Mouse (Mus musculus): ENCODE measurements around the gene Rapgef4. TPM values are rescaled to one million over a fixed set of nuclear protein-coding genes. Genes with fewer than 3 reads are reported as not detected.
A peak's percentile ranks its signal among the peaks of the same experiment; 100 is the strongest.

Rapgef4 gene
- total RNA-seq, 1 experiment from 2014 or later, result 214 TPM

DNA sequence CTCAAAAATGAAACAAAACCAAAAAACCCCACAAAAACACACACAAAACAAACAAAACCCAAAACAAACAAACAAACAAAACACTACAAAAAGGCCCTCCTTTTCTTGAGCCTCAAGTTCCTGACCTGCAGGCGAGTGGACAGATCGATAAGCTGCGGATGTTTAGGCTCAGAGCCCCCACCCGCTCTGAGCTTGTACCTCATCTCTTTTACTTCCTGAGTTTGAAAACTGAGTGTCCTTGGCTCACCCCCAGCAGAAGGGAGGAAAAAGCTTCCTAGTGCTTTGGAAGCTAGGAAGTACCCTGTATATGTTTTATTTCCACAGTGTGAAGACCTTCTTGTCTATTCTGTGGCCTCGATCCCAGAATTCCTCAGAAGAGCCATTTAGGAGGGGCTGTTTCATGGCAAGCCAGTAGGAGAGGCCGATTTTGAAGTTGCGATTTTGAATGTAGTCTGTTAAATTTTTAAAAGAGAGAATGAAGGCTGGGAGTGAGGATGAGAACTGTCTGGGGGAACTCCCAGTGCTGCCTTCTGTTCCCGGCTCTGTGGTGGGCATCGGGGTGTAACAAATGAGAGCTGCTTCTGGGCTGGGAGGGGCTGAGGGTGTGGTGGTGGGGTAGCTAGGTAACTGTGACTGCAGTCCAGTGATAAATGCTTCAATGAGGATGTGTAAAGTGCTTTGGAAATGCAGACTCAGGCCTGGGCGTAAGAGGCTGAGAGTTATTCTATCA is 2.0 kb downstream of the Rapgef4 start:
- no peak for DNase-seq

GRCm38 (mm10) chr2:71985730-71986129 is 4.7 kb downstream of the Rapgef4 start:
- DNase-seq, result no peak

GRCm38 (mm10) chr2:71986276-71986848 is 5.3 kb downstream of the Rapgef4 start:
- DNase-seq, result peak; percentile 22

DNA sequence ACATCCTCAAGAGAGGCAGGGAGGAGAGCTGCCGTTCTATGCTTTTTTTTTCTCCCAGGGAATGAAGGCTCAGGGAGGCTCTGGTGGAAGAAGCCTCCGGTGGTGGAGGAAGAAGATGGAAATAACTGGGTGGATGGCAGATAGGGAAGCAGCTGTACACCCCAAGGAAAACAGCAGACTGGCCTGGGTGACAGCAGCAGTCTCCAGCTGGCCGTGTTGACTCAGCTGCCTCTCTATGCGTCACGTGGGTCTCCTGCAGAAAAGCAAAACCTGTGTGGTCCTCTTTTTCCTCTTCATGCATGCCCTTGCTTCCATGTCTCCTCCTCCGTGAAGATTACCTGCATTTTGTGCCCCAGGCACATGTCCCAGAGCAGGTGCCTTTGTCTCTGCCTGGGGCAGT is 7.5 kb downstream of the Rapgef4 start:
- DNase-seq, result no peak

- no peak for DNase-seq
Observed at GRCm38 (mm10) chr2:71992129-71992528, 11.1 kb downstream of the Rapgef4 start.

- DNase-seq, result no peak
Observed at GRCm38 (mm10) chr2:71993729-71994423, 12.8 kb downstream of the Rapgef4 start.

GRCm38 (mm10) chr2:71998531-71998930 is 17.5 kb downstream of the Rapgef4 start:
- no peak for DNase-seq

GRCm38 (mm10) chr2:72000102-72000501 is 19.1 kb downstream of the Rapgef4 start:
- no peak for DNase-seq

GRCm38 (mm10) chr2:72002843-72003370 is 21.9 kb downstream of the Rapgef4 start:
- no peak for DNase-seq

DNA sequence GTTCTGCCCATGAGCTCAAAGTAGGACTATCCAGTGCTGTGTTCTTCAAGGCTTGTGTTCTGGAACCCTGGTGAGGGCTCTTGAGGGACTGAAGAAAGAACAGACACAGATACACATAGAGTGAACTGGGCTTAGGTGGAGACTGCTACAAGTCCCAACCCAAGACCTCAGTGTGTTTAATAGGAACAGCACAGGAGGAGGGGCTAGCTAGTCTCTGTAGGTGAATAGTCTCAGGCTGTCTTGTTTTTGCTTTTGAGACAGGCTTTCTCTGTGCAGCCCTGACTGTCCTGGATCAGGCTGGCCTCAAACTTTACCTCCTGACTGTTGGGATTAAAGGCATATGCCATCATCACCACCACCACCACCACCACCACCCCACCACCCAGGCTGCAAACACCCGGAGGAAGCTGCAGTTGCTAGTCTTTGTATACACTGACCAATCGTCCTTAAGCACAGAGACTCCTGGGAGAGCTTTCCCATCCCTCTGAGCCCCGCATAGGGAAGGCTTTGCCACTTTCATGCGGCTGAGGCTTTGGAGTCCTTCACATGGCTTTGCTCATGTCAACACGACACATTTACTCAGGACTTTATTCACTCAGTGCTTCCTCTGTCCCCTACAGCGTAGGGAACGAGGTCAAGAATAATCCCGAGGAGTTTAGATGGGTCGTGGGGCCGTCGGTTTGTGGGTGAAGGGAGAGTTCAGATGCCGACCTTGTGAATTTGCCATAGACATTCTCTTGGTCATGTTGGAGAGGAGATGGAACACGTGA is 22.9 kb downstream of the Rapgef4 start:
- DNase-seq, result no peak

GRCm38 (mm10) chr2:72005051-72005450 is 24.0 kb downstream of the Rapgef4 start:
- no peak for DNase-seq

DNA sequence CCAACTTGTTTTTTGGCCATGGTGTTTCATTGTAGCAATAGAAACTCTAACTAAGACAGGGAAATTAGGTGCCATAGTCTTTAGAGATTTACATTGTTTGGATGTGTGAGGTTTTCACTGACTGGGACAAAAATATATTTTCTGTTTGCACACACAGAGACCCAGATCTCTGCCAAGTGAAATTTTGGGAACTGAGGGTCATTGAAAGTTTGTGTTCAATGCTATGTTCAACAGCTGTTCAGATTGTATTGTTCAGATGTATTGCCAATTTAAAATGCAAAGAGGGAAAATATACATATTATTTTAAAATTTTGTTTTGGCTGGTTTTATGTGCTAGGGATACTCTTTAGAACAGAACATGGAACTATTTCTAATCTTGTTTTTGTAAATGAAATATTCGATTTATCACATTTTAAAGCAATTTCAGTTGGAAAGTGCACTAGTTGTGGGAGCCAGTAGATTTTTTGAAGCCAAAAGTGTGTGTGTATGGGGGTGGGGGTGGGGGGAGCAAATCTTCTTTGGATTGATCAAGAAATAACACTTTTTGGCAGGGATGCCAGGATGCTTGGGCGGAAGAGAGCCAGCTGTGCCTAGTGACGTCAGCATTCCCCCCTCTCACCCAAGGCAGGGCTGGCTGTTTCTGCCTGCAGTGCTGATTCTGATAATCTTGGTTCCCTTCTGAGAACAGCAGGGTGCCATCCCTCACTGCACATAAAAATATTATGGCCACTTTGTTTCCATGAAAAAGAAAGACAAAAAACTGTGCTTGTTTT is 28.6 kb downstream of the Rapgef4 start:
- DNase-seq, result no peak

GRCm38 (mm10) chr2:72015366-72015765 is 34.3 kb downstream of the Rapgef4 start:
- DNase-seq, result no peak

DNA sequence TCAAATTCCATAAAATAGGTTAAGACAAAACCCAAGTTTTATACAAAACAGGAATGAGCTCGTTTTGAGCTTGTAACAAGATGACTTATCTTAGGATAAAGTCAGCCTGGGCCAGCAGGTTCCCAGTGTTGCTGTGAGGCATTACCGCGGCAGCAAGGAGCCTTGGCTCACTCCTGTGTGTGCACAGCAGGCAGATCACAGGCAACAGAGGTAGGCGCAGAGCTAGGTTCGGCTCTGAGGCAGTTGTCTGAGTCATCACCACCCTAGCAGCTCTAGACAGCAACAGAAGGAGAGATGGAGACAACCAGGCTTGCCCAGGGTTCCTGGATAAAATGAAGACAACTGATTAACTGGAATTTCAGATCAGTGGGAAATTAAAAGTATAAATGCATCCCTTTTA is 35.0 kb downstream of the Rapgef4 start:
- no peak for DNase-seq

GRCm38 (mm10) chr2:72017168-72017567 is 36.1 kb downstream of the Rapgef4 start:
- no peak for DNase-seq

- no peak for DNase-seq
Observed at GRCm38 (mm10) chr2:72018736-72019135, 37.7 kb downstream of the Rapgef4 start.

- DNase-seq, result no peak
Observed at GRCm38 (mm10) chr2:72020755-72021154, 39.7 kb downstream of the Rapgef4 start.

- DNase-seq, result no peak
Observed at GRCm38 (mm10) chr2:72021440-72021839, 40.4 kb downstream of the Rapgef4 start.

DNA sequence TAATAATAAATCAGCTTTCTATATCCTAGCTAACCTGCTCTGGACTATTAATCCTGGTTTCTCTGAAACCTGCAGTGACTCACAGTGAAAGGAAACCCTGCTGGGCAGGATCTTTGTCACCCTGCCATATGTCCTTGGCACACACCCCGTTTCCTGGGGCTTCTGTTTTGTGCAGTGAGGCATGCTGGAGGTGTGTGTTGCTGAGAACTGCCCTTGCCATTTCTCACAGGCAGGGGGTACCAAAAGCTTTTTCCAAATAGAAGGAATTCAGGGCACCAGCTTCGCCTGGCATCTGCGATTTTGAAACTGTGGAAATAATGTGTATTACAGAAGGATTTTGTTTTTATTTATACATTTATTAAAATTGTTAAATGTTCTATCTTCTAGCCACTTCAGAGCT is 40.8 kb downstream of the Rapgef4 start:
- peak; percentile 86 for DNase-seq

DNA sequence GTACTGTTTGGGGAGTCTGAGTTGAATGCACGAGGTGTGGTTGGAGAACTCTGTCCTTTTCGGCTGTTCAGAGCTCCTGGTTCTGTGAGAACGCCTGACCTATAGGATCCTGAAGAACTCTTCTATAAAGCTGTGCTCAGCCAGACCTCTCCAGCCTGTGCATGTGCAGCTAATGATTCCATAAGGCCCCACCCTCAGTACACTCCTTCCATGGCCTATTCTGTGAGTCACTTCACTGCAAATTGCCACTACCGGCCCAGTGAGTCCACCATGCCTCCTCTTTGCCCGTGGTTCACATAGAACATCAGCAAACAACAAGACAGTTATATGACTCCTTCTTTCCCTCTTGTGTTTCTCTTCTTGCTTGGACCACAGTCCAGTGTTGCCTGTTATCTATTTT is 42.8 kb downstream of the Rapgef4 start:
- DNase-seq, result no peak

GRCm38 (mm10) chr2:72025660-72026059 is 44.6 kb downstream of the Rapgef4 start:
- no peak for DNase-seq

- DNase-seq, result no peak
Observed at GRCm38 (mm10) chr2:72026506-72026905, 45.5 kb downstream of the Rapgef4 start.

Measured in adrenal gland, postnatal 14 days (tissue).